Mouse (Mus musculus) forebrain, embryonic 13.5 days (tissue): ENCODE results near the gene Gm3500. TPM values are rescaled to one million over a fixed set of nuclear protein-coding genes. Genes with fewer than 3 reads are reported as not detected.
"Not testable (repeated sequence)": the region's sequence is repeated elsewhere in the genome, so short reads cannot be mapped to it uniquely, and the experiment has no call there.

ENCODE experiments used
- ATAC-seq: fragments of 200-750 bp; cut with Nextera tagmentation; 2 replicates; pipeline ENCODE4 v1.8.0; 2017
- H3K27ac ChIP-seq: fragments of 300-500 bp; sonication (generic); 2 replicates; pipeline ENCODE4 v1.5.1; 2015; ENCODE audit warnings: inconsistent platforms, mild to moderate bottlenecking, moderate library complexity
- H3K27me3 ChIP-seq: fragments of 300-500 bp; sonication (generic); 2 replicates; pipeline ENCODE4 v1.6.1; 2015; ENCODE audit warnings: mild to moderate bottlenecking, inconsistent platforms
- H3K36me3 ChIP-seq: fragments of 300-500 bp; sonication (generic); 2 replicates; pipeline ENCODE4 v1.6.1; 2015; ENCODE audit warnings: mild to moderate bottlenecking, inconsistent platforms; ENCODE audit not compliant: poor library complexity, severe bottlenecking
- H3K4me1 ChIP-seq: fragments of 300-500 bp; sonication (generic); 2 replicates; pipeline ENCODE4 v1.6.1; 2015; ENCODE audit warnings: inconsistent platforms
- H3K4me2 ChIP-seq: fragments of 300-500 bp; sonication (generic); 2 replicates; pipeline ENCODE4 v1.6.1; 2015; ENCODE audit warnings: inconsistent platforms, mild to moderate bottlenecking, moderate library complexity
- H3K4me3 ChIP-seq: fragments of 300-500 bp; sonication (generic); 2 replicates; pipeline ENCODE4 v1.5.1; 2015; ENCODE audit warnings: mild to moderate bottlenecking, inconsistent platforms
- H3K9ac ChIP-seq: fragments of 300-500 bp; sonication (generic); 2 replicates; pipeline ENCODE4 v1.6.1; 2015; ENCODE audit warnings: mild to moderate bottlenecking, inconsistent platforms
- H3K9me3 ChIP-seq: fragments of 300-500 bp; sonication (generic); replicated peaks from 2 replicates; pipeline ENCODE4 v1.6.1; 2016; ENCODE audit warnings: inconsistent platforms
- WGBS: fragments of 180-500 bp; shearing (Covaris S2); methylation state at CpG from one replicate; pipeline ENCODE4 v1.1.7; 2015; 5-methylcytosine and 5-hydroxymethylcytosine counted together
- polyA plus RNA-seq: library from polyadenylated mRNA; unstranded; fragments of >200 nt; fragmentation: Nextera tagmentation; extraction: Ambion mirVana; gene quantifications from 2 replicates; pipeline ENCODE4 v1.2.1, GENCODE M21; 2015

Gene Gm3500
- 0.24 TPM in 1 of 2 replicates, not detected in the other for polyA plus RNA-seq

DNA sequence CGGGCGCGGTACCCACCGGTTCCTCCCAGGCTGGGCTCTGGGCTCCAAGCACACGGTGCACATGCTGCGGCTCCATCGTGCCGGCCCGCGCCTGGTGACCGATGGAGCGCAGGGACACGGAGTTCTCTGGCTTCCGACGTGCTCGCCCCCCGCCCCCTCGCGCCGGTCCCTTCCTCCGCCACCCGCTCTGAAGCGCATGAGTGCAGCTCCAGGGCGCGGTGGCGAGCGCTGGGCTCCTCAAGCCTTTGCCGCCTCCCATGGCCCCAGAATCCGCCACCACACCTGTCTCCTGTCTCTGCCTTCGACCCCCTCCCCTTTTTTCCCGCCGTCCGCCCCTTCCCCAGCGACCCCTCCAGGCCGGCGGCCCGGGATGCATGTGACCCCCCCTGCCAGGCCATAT lies at the start of gene Gm3500:
TSS of gene Gm3500 (minus strand) at position 101 of the 400 bp plus-strand sequence.
- no CpG with 5 or more reads among the region's 37 CpGs for WGBS
- ATAC-seq, H3K4me3 ChIP-seq, H3K4me1 ChIP-seq, H3K9ac ChIP-seq, H3K9me3 ChIP-seq, H3K36me3 ChIP-seq, H3K27ac ChIP-seq, H3K27me3 ChIP-seq, H3K4me2 ChIP-seq: not testable (repeated sequence)

DNA sequence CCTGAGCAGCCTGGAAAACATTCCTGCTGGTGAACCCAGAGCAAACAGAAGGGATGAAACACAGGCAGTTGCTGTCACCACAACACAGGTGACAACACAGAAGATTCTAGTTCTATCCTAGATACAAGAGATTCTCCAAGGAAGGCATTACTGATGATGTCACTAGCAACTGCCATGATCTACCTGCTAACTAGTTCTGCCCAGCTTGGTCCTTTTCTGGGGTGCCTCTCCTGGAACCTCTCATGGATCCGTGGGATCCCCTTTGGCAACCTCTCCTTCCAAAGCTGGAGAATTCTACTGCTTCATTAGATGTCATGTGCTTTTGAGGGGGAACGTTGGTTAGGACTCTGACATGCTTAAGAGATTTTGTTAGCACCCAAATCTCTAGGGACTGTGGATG lies 54.0 kb downstream of the Gm3500 start, which contains the start of gene Gm3542:
TSS of gene Gm3542 (minus strand) at position 101 of the 400 bp plus-strand sequence.
- not testable (repeated sequence) for H3K4me1 ChIP-seq, H3K27ac ChIP-seq, H3K9ac ChIP-seq, ATAC-seq, H3K4me3 ChIP-seq, H3K4me2 ChIP-seq, H3K27me3 ChIP-seq, H3K9me3 ChIP-seq, H3K36me3 ChIP-seq
- WGBS: no CpG with 5 or more reads among the region's 2 CpGs

Other genes starting within 250 kb of the Gm3500 start
- not detected in 2 replicates for gene Gm3317, start 224.5 kb downstream of the Gm3500 start, polyA plus RNA-seq
- not detected in 2 replicates for gene Gm8271, start 203.3 kb downstream of the Gm3500 start, polyA plus RNA-seq
- gene Gm3526, start 128.5 kb downstream of the Gm3500 start, polyA plus RNA-seq: not detected in 2 replicates
- gene Gm3542, start 54.1 kb downstream of the Gm3500 start, polyA plus RNA-seq: not detected in 2 replicates
- 1.7 and 1.9 TPM in 2 replicates for gene Gm3194, start 66.4 kb upstream of the Gm3500 start, polyA plus RNA-seq
- gene Gm8246, start 88.8 kb upstream of the Gm3500 start, polyA plus RNA-seq: not detected in 2 replicates
- gene Gm3187, start 95.2 kb upstream of the Gm3500 start, polyA plus RNA-seq: not detected in 2 replicates
- gene Gm3488, start 112.6 kb upstream of the Gm3500 start, polyA plus RNA-seq: 6.1 and 8.7 TPM in 2 replicates
- gene Gm3532, start 149.4 kb upstream of the Gm3500 start, polyA plus RNA-seq: not detected in 2 replicates
- gene Gm8265, start 244.0 kb upstream of the Gm3500 start, polyA plus RNA-seq: not detected in 2 replicates